Mouse (Mus musculus): ENCODE results near the gene Agpat1. TPM values are rescaled to one million over a fixed set of nuclear protein-coding genes. Genes with fewer than 3 reads are reported as not detected.

Gene Agpat1
- total and polyA plus RNA-seq, 3 experiments, result 11.2 to 47.4 (median 44.4) TPM

- Histone ChIP-seq H3K4me3 (replicated peaks in 1 of 3; ENCODE audit: low read depth in 2 of 3, low read length in 2 of 3, poor library complexity in 1 of 3) (no peak overlapping the region), H3K79me2 (replicated peaks; ENCODE audit: control insufficient read depth, extremely low read depth, insufficient read depth, poor library complexity, severe bottlenecking) (no peaks in the 10 kb centered on the region), H3K9me3 (replicated peaks; ENCODE audit: low read length) (no peaks in the 10 kb centered on the region), H3K9ac (ENCODE audit: insufficient read depth, low read depth) (no peak overlapping the region), H3K4me1 (ENCODE audit: control insufficient read depth in 1 of 2, insufficient read depth in 2 of 2) (peaks cover 0 to 7% of the 10 kb centered on the region in 2 experiments; a peak in 2 of 4 replicates), H3K27me3 (replicated peaks) (no peaks in the 10 kb centered on the region), H3K27ac (ENCODE audit: insufficient read depth, low read depth) (no peak overlapping the region), H3K36me3 (replicated peaks in 1 of 2; ENCODE audit: control insufficient read depth in 1 of 2, insufficient read depth in 1 of 2, low read length in 1 of 2) (peaks cover 0 to 36% of the 10 kb centered on the region in 2 experiments), H3K4me2 (ENCODE audit: insufficient read depth, low read depth, poor library complexity, severe bottlenecking) (no peak overlapping the region)
- in situ Hi-C loops (cut with MboI; ENCODE audit: low pct_ligation_motif_present, low pct_unique_long_range_greater_than_20kb, low sequenced_read_pairs) (loop anchor here (10.0 kb wide), 2 partner anchors 112 to 312 kb away; no protein-coding TSS in a partner anchor), dilution Hi-C loops (cut with MboI; ENCODE audit: extremely low pct_ligation_motif_present, extremely low pct_unique_long_range_greater_than_20kb, low sequenced_read_pairs) (no loop called here)
- no peak for DNase-seq (ENCODE audit: extremely low read depth)
- no peak for TF ChIP-seq CTCF (conservative IDR thresholded peaks at IDR 0.05 in 1 of 2, IDR thresholded peaks at IDR 0.05 in 1 of 2; ENCODE audit: low read depth in 2 of 2, low read length in 2 of 2)
- no peak for TF ChIP-seq MAFK (IDR thresholded peaks at IDR 0.05; ENCODE audit: insufficient replicate concordance, low read length)
- TF ChIP-seq ZMIZ1 (IDR thresholded peaks at IDR 0.05; ENCODE audit: low read depth, low read length), result no peak
- no peak for TF ChIP-seq SIN3A (IDR thresholded peaks at IDR 0.05; ENCODE audit: low read length)
- TF ChIP-seq JUND (conservative IDR thresholded peaks at IDR 0.05; ENCODE audit: low read depth, low read length), result no peak
- no peak for TF ChIP-seq CHD1 (IDR thresholded peaks at IDR 0.05; ENCODE audit: low read depth, low read length)
- TF ChIP-seq NELFE (IDR thresholded peaks at IDR 0.05; ENCODE audit: low read depth, low read length), result no peak
- no peak for TF ChIP-seq HCFC1 (IDR thresholded peaks at IDR 0.05; ENCODE audit: low read depth, low read length)
- no peak for TF ChIP-seq TBP (conservative IDR thresholded peaks at IDR 0.05; ENCODE audit: low read depth, low read length)
- TF ChIP-seq MYC (IDR thresholded peaks at IDR 0.05; ENCODE audit: low read depth, low read length), result no peak
- TF ChIP-seq POLR2A (IDR thresholded peaks at IDR 0.05; ENCODE audit: low read depth, low read length), result no peak
- no peak for TF ChIP-seq NRF1 (IDR thresholded peaks at IDR 0.05; ENCODE audit: low read depth, low read length)
- no peak for TF ChIP-seq E2F4 (IDR thresholded peaks at IDR 0.05; ENCODE audit: insufficient replicate concordance, low read depth, low read length)
- TF ChIP-seq ZNF384 (IDR thresholded peaks at IDR 0.05; ENCODE audit: low read depth, low read length), result no peak
- TF ChIP-seq UBTF (IDR thresholded peaks at IDR 0.05; ENCODE audit: low read depth, low read length), result no peak
- TF ChIP-seq ETS1 (conservative IDR thresholded peaks at IDR 0.05; ENCODE audit: low read depth, low read length), result no peak
- no peak for TF ChIP-seq CHD2 (IDR thresholded peaks at IDR 0.05; ENCODE audit: low read length)
- no peak for TF ChIP-seq JUN (IDR thresholded peaks at IDR 0.05; ENCODE audit: insufficient read depth, low read depth, low read length)
These were observed 47.7 kb upstream of the Agpat1 start for GRCm38 (mm10) chr17:34556406-34556805.

GRCm38 (mm10) chr17:34557411-34557810 lies 46.7 kb upstream of the Agpat1 start:
- Histone ChIP-seq H3K27me3 (replicated peaks) (no peaks in the 10 kb centered on the region), H3K4me2 (ENCODE audit: insufficient read depth, low read depth, poor library complexity, severe bottlenecking) (no peak overlapping the region), H3K9ac (ENCODE audit: insufficient read depth, low read depth) (no peak overlapping the region), H3K4me1 (ENCODE audit: control insufficient read depth in 1 of 2, insufficient read depth in 2 of 2) (peaks cover 0 to 9% of the 10 kb centered on the region in 2 experiments; a peak in 2 of 4 replicates), H3K36me3 (replicated peaks in 1 of 2; ENCODE audit: control insufficient read depth in 1 of 2, insufficient read depth in 1 of 2, low read length in 1 of 2) (peaks cover 0 to 33% of the 10 kb centered on the region in 2 experiments), H3K79me2 (replicated peaks; ENCODE audit: control insufficient read depth, extremely low read depth, insufficient read depth, poor library complexity, severe bottlenecking) (no peaks in the 10 kb centered on the region), H3K4me3 (replicated peaks in 1 of 3; ENCODE audit: low read depth in 2 of 3, low read length in 2 of 3, poor library complexity in 1 of 3) (no peak overlapping the region), H3K27ac (ENCODE audit: insufficient read depth, low read depth) (no peak overlapping the region), H3K9me3 (replicated peaks; ENCODE audit: low read length) (no peaks in the 10 kb centered on the region)
- no peak for TF ChIP-seq MXI1 (IDR thresholded peaks at IDR 0.05; ENCODE audit: low read depth, low read length)
- no peak for TF ChIP-seq HCFC1 (IDR thresholded peaks at IDR 0.05; ENCODE audit: low read depth, low read length)
- TF ChIP-seq SIN3A (IDR thresholded peaks at IDR 0.05; ENCODE audit: low read length), result no peak
- TF ChIP-seq CHD2 (IDR thresholded peaks at IDR 0.05; ENCODE audit: low read length), result no peak
- TF ChIP-seq RCOR1 (conservative IDR thresholded peaks at IDR 0.05; ENCODE audit: low read depth, low read length), result no peak
- TF ChIP-seq USF2 (conservative IDR thresholded peaks at IDR 0.05; ENCODE audit: low read depth, low read length), result no peak
- TF ChIP-seq TBP (conservative IDR thresholded peaks at IDR 0.05; ENCODE audit: low read depth, low read length), result no peak
- in situ Hi-C loops (cut with MboI; ENCODE audit: low pct_ligation_motif_present, low pct_unique_long_range_greater_than_20kb, low sequenced_read_pairs), result loop anchor here (10.0 kb wide), 2 partner anchors 113 to 313 kb away; no protein-coding TSS in a partner anchor
- DNase-seq (ENCODE audit: extremely low read depth), result no peak
- dilution Hi-C loops (cut with MboI; ENCODE audit: extremely low pct_ligation_motif_present, extremely low pct_unique_long_range_greater_than_20kb, low sequenced_read_pairs), result no loop called here
